Mouse (Mus musculus): ENCODE results near the gene Crtc1. TPM values are rescaled to one million over a fixed set of nuclear protein-coding genes. Genes with fewer than 3 reads are reported as not detected.
A peak's percentile ranks its signal among the peaks of the same experiment; 100 is the strongest.

Gene Crtc1
- total RNA-seq, 4 experiments from 2014 or later: 25.3 to 52.7 (median 36.5) TPM

DNA sequence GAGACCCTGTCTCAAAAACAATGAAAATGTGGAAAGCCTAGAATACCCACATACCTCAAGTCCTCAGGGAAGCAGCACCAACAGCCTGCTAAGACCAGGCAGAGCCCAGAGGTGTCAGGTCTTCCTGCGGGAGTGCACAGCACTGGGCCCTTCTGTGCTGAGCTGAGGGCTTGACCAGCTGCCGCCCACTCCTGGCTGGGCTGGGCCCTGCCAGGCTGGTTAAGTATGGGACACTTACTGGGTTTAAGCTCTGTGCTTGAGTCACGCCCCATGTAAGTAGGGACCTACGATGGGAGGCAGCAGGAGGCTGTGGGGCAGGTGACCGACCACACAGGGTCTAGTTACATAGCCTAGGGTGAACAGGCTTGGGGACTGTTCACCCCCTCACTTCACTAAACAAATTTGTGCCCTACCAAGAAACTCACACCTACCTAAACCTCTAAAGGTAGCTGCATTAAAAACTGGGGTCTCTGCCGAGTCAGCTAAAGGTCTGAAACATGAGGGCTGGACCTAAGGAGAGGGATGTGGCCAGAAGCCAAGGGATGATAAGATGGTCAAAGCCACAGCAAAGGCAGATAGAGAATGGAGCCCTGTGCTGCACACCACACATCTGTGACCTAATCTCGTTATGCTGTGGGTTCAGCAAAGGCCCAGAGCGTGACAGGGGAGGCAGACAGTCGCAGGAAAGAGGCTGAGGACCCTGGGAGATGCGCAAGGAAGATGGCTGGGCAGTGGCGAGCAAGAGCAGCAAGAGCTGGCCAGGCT, 19.3 kb downstream of the Crtc1 start:
- DNase-seq: no peak

DNA sequence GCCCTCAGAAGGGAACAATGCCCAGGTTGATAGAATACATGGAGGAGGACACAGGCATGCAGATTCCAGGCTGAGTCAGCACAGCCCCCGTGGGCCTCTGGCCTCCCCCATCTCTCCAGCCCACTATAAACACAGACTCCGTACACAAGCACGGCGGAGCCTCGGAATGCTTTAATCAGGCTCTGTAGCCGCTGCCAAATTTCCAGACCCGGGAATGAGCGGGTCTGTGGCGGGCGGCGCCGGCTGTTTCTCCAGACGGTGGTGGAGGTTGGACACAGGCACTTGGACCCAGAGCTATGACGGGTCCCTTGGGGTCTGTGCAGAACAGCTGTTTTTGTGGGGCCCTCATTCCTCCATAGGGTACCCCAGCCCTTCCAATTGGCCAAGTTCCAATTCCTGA, 20.4 kb downstream of the Crtc1 start:
- no peak for DNase-seq

DNA sequence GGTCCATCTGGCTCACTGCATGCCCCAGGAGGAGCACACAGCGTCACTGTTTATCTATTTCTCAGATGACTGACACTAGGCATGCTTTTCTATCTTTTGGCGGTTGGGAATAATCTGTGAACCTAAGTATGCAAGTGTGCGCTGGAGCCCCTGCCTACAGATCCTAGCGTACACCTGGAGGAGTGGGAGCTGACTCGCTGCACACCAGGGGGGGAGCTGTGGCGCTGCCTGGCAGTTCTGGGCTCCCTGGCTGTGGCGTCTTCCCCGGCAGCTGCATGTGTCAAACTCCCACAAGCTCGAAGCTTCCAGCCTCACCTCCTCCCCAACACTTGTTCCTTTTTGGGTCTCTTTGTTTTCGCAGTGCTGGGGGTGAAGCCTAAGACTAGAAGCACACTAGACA, 21.5 kb downstream of the Crtc1 start:
- DNase-seq: no peak

DNA sequence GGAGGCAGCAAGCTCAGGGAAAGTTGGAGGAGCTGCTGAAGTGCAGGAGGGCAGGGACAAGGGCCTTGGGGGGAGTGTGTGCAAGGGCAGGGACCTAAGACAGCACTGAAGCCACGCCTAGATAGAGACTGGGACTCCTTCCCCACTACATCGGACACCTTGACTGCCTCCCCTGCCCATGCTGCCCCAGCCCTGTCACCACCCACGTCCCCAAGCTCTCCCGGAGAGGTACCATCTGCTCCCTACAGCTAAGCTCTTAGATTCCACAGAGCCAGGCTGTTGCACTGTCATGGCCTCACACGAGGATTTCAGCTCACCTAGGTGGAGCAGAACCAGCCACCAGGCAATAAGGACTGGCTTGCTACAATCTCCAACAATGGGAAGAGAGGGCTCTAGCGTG, 22.4 kb downstream of the Crtc1 start:
- no peak for DNase-seq

DNA sequence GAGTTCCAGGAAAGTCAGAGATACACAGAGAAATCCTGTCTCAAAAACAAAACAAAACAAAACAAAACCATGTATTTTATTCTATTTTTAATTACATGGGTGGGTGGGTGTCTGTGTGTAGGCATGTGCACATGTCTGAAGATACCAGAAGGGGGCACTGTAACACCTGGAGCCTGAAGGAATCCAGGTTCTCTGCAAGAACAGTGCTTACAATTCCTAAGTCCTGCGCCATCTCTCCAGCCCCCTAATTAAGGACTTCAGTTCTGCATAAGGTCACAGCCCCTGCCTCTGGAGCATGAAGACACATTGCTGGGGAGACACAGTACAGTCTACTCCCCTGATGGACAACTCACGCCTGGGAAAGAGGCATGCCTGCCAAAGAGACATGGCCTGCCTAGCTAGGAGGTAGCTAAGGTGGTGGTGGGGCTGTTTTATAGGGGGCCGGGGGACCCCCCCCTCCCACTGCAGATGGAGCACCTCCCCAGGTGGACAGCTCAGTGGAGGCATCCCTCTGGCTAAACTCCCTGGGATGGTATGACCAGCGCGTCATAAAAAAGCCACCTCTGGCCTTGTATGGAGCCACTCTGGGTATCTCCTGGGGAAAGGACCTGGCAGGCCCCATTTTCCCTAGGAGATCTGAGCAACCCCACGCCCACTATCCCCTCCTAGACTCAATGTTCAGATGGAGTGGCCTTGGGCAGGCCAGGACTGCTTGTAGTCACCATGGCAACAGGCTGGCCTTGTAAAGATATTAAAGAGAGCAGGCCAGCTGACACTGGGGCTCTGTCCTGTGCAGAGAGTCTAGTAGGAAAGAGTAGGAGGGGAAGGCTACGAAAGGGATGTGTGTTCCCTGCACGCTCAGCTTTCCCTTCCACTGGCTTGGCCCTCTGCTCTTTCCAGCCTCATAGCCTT, 23.6 kb downstream of the Crtc1 start:
- peak; percentile 75 for DNase-seq

DNA sequence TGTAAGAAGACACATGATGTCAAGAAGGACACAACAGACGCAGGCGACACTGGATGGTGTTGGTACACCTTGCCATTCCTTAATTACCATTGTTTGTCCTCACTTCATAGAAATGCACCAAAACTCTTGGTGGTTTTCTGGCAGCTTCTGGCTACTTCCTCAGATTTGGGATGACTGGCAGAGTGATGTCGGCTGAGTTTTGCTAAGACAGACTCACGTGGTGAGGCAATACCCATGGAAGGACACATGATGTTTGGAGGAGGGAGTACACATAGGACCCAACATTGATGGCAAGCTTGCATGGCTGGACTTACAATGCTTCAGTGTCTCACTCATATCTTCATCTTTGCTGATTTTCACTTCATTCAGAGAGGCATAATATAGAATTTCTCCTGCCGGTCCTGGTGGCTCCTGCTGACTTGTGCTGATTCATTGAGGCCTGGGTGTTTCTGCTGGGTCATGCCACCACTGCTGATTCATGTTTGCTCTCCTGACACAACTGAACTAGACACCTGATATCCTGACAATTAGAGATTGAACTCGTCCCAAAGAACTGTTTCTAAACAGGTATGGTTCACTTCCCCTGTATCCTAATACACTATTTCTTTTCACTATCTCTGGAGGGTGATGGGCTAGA, 25.0 kb downstream of the Crtc1 start:
- DNase-seq: no peak

DNA sequence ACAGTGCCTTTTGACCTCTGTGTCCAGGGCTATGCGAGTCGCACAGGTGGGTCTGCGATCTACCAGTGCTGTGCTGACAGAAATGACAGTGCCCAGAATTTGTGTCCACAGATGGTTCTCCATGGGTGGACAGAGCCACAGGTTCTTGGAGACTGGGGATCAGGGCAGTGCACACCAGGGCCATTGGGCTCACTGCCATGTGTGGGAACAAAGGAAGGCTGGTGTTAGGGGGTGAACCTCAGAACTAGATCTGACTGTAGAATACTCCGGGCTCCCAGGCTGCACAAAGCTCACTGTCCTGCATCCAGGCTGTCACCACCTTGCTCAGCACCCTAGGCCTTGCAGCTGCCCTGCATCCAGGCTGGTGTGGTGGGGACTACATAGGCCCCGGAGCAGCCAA, 29.1 kb downstream of the Crtc1 start:
- DNase-seq: no peak

DNA sequence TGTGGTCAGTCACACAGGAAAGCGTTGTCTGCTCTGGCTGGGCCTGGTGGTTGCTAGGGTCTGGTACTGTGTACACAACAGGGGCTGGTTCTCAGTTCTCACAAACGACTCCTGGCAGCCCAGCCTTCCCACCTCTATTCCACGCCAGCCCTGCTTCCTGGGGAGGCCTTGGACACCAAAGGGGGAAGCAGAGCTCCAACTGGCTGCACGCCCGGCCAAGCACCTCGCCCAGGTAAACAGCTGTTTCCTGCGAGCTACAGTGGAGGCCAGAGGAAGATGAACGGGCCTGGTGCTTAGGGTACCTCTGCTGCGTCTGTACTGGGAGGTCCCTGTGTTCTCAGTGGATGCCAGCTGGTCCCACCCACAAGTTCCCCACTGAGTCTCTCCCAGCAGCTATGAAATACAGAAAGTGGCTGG, 29.9 kb downstream of the Crtc1 start:
- DNase-seq: no peak

DNA sequence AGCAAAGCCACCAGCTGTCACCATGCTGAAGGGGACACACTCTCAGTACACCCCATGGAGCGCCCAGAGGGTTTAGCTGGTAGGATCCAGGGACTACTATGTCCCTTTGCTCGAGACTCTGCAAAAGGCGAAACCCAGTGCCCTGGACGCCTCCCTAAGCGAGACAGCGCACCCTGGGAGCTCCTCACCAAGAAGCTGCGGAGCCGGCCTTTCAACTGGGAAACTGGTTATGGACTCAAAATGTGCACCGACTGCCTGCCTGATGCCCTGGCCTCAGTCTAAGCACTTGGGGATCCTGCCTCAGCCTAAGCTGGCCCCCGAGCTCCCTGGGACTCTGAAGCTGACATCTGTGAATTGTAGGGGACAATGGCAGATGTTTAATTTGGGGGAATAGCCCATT, 30.4 kb downstream of the Crtc1 start:
- no peak for DNase-seq

DNA sequence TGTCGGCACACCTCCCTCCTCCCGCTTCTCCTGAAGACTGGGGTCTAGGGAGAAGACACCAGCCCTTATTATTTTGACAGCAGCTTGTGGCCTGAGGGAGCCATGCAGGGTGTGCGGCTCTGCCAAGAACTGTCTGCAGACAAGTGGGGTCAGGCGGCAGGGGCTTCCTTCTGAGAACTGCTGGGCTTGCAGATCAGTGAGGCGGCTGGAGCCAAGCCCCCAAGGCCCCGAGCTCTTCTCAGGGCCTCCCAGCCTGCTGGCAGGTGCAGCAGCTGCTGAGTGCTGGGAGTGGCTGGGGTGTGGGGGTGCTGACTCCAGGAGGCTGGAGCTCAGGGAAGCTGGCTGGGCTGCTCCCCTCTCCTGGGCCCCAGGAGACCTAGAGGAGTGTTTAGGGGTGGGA, 31.1 kb downstream of the Crtc1 start:
- no peak for DNase-seq

DNA sequence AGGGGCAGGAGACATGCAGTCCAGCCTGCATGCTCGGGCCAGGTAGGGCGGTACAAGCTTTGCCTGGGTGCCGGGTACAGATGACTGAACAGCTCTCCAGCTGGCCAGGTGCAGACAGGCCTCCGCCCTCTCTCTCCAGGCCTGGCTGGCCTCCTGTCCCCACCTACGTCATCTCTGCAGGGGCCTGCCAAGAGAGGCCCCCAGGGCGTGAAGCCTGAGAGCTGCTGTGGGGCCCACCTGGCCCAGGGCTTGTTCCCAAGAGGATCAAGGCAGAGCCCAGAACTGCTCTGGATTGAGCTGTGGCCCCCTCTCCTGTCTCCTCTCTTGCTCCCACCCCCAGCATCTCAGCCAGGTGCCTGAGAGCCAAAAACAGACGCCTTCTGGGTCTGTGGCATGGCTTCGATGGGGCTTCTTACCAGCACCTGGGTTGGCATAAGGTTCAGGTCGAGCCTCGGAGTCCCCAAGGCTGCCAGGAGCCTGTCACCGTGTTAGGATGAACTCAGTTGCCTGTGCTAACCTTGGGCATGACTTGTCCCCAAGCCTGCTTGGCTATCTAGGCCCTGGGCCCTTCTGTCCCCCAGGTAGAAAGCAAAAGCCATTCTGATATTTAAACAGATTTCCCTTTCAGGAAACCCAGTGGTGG, 32.8 kb downstream of the Crtc1 start:
- DNase-seq: no peak

DNA sequence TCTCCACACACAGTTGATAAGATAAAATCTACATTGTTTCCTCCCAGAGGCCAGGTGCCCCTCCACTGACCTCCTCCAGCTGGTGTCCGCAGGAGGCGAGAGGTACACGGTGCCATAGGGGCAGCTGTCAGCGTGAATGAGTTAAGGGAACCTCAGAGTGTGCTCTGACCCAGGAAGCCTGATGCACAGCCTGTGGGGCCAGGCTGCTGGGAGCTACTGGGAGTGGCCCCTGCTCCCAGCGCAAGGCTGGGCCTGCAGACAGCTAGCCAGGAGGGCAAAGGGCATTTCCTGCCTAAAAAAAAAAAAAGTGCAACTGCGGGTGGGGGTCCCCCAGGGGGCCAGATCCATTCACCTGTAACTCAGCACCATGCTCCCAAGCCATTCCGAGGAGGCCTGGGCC, 34.2 kb downstream of the Crtc1 start:
- no peak for DNase-seq

DNA sequence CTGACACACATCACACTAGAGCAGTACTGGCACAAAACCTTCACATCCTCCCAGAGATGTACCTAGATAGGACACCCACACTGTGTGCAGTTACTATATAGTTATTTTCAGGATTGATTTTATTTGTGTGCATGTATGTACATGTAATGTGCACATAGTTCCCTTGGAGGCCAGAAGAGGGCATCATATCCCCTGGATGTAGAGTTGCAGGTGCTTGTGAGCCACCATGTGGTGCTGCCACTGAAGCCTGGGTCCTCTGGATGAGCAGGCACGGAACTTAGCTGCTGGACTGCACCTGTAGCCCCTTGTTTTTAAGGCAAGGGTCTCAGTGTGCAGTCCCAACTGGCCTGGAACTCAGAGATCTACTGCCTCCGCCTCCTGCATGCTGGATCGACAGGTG, 35.2 kb downstream of the Crtc1 start:
- no peak for DNase-seq

DNA sequence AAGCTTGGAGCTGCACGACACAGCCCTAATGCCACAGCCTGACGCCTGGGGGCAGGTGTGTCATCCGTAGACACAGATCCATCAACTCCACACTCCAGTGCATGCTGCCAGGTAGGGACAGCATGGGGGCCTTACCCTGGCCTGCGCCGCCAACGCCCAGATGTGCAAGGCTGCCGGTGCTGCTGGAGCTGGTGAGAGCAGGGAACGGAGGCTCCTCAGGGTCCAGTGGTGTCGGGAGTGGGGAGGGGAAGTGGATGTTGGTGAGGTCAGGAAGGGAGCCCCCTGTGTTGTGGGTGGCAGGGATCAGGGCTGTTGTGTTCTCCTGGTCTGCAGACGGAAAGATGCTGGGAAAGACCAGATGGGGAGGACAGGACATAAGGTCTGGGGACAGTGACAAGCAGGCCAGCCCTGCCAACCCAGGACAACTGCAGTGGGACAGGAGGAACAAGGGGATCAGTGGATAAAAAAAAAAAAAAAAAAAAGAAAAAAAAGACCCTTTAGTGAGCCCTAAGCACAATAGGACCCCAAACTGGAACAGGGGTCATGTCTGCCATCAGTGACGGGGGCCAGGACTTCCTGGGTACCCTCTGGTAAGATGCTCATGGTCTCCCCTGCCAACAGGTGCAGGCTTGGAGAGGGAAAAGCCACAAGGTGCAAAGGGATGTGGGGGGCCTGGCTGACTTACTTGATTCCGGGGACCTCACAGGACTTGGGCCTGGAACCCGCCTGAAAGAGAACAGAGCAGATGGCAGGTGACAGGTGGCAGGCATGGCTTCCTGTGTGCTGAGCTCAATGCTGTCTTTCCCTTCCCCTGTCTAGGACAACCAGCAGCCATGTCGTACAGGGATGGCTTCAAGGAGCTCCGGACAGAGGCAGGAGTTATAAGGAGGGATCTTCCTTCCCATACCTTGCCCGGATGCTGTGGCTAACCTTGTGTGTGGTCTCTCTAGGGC, 41.5 kb downstream of the Crtc1 start:
- no peak for DNase-seq

DNA sequence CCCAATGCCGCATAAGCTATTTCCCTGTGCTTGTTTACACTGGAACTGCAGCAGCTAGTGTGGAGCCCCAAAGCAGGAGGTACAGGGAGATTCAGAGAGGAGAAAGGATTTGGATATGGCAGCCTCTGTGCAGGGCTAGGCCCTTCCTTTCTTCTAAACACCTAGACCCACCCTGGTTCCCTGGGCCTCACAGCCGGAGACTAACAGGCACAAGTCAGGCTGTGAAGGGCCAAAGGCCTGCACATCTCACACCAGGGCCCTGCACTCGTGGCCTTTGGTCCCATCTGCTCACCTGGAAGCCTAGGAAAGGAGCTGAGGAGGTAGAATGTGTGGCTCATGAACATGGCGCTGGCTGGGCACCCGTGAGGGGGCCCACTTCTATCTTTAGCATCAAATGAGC, 43.2 kb downstream of the Crtc1 start:
- no peak for DNase-seq

DNA sequence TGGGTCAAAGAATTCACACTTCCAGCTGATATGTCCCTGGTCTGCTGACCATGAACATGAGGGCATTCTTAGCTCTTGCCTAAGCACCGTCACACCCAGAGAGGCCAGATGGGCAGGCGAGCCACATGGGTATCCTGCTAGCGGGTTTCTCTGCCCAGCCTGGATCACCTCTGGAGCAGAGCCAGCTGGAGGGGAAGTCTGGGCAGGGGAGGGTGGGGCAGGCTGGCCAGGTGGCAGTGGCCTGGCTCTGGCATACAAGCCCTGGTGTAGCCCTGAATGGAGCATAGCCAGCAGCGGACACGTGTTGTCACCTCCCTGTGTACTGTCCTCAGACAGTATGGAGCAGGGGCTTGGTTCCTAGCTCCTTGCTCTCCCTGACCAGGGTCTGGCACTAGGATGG, 43.7 kb downstream of the Crtc1 start:
- DNase-seq: no peak

DNA sequence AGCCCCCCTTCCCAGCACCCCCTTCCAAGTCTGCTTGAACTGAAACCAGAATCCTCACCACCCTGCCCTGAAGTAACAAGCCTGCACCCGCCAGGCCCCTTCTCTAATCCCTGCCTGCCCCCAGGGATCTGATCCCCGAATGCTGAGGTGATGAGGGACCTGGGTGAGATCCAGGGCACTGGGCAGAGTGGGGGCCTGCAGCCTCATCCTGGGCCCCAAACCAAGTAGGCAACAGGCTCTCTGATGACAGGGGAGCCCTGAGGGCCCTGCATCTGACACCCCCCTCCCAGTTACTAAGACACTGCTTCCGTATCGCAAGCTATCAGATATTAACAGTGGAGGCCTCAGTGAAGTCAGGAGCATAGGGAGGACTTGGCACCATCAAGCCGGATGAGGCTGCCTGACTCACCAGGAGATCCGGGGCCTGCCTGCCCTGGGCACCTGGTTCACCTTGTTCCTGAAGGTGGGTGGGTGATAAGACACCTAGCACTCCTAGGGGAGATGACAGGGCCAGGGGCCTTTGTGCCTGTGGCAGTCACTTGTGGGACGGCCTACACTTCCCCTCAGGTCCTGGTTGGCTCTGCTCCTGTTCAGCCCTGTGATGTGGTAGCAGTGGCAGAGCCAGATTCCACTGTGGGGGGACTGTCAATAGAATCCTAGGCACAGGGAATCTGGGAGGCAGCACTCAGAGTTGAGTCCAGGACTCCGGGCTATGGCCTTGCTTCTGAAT, 44.9 kb downstream of the Crtc1 start:
- DNase-seq: no peak

DNA sequence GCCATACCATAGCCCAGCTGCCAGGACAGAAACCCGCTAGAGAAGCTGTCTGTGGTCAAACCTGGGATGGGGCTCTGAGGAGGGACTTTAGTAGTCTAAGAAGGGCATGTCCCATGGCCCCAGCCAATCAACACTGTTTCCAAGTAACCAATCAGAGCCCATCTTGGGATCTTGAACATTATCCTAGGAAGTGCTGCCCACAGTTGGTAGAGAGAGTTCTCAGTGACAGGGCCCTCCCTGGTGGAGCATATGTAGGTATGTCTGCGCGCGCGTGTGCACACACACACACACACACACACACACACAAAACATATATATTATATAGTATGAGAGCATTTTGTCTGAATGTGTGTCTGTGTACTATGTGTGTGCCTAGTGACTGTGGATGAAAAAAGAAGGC, 46.3 kb downstream of the Crtc1 start:
- DNase-seq: no peak

DNA sequence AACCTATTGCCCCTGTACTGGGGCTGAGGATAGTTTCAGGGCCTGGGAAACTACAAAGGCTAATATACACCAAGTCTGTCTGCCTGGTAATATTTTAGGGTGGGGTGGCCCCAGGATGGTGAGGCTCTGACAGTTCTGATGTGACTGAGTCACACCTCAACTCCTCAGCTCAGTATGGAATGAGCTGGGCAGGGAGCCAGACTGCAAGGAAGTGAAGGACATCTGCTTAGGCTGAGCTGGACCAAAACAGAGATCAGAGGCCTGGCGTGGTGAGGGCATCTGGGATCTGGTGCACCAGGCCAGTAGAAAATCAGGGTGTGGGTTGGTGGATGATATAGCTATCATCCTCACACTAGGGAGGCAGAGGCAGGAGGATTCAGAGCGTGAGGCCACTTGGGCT, 49.7 kb downstream of the Crtc1 start:
- DNase-seq: no peak

DNA sequence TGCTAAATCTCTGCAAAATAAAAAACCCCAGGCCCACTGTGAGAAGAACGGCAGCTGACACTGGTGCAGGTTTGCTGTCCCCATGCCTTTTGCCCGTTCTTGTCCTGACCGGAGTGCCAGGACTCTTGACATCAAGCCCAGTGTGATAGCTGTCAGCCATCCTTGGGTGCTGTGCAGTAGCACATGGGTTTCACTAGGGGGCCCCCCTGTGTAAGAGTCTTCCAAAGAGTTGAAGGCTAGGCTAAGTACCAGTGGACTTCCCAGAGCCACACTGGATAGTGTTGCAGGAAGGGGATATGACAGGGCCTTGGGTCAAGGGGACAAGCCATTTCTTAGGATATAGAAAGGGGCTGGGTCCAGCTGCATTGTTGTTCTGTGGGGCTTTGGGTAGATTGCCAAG, 56.1 kb downstream of the Crtc1 start:
- DNase-seq: peak; percentile 41

DNA sequence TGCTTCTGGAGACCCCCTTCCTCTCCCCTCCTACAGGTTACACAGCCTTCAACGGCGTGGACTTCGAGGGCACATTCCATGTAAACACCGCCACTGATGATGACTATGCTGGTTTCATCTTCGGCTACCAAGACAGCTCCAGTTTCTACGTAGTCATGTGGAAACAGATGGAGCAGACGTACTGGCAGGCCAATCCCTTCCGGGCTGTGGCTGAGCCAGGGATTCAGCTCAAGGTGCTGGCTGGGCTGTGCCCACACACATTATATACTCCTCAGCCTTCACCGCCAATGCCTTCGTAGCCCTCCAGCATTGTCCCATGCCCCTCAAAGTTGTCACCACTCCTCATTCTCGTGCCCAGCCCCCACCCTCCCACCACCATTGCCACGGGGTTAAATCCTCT, 59.3 kb downstream of the Crtc1 start:
- DNase-seq: no peak
